Mouse (Mus musculus) right cerebral cortex, postnatal 14 days (tissue): ENCODE data around the gene Faap20.

ENCODE experiments used
- DNase-seq: peaks from one replicate; pipeline ENCODE4 v3.0.0; 2022

Faap20 gene

GRCm38 (mm10) chr4:155249648-155250351 lies at the start of gene Faap20:
Gene Faap20 (plus strand): TSS chr4:155249802.
- peak; percentile 86 for DNase-seq

GRCm38 (mm10) chr4:155200861-155201390 lies 48.7 kb upstream of the Faap20 start:
- DNase-seq = no peak

GRCm38 (mm10) chr4:155201764-155202163 lies 47.8 kb upstream of the Faap20 start:
- no peak for DNase-seq

- no peak for DNase-seq
These were observed 43.7 kb upstream of the Faap20 start for GRCm38 (mm10) chr4:155205919-155206318.

- no peak for DNase-seq
These were observed 43.1 kb upstream of the Faap20 start for GRCm38 (mm10) chr4:155206498-155206897.

GRCm38 (mm10) chr4:155207841-155208240 lies 41.8 kb upstream of the Faap20 start:
- DNase-seq = no peak

- DNase-seq = no peak
These were observed 41.0 kb upstream of the Faap20 start for GRCm38 (mm10) chr4:155208613-155209012.

GRCm38 (mm10) chr4:155209079-155209478 lies 40.5 kb upstream of the Faap20 start:
- DNase-seq = no peak

GRCm38 (mm10) chr4:155209494-155209893 lies 40.1 kb upstream of the Faap20 start:
- no peak for DNase-seq

GRCm38 (mm10) chr4:155213052-155213751 lies 36.4 kb upstream of the Faap20 start:
- no peak for DNase-seq

GRCm38 (mm10) chr4:155213752-155214054 lies 35.9 kb upstream of the Faap20 start:
- DNase-seq = no peak

GRCm38 (mm10) chr4:155214188-155214587 lies 35.4 kb upstream of the Faap20 start:
- no peak for DNase-seq

GRCm38 (mm10) chr4:155214793-155215192 lies 34.8 kb upstream of the Faap20 start:
- DNase-seq = no peak

GRCm38 (mm10) chr4:155215203-155215602 lies 34.4 kb upstream of the Faap20 start:
- no peak for DNase-seq

- peak; percentile 41 for DNase-seq
These were observed 33.6 kb upstream of the Faap20 start for GRCm38 (mm10) chr4:155215773-155216630.

GRCm38 (mm10) chr4:155217241-155218103 lies 32.1 kb upstream of the Faap20 start:
- no peak for DNase-seq

- DNase-seq = no peak
These were observed 31.4 kb upstream of the Faap20 start for GRCm38 (mm10) chr4:155218104-155218732.

- no peak for DNase-seq
These were observed 30.1 kb upstream of the Faap20 start for GRCm38 (mm10) chr4:155219271-155220212.

GRCm38 (mm10) chr4:155220213-155221100 lies 29.1 kb upstream of the Faap20 start:
- no peak for DNase-seq

- DNase-seq = no peak
These were observed 28.5 kb upstream of the Faap20 start for GRCm38 (mm10) chr4:155221106-155221505.
